Comparison of ENCODE assay signal across 20 mouse cellular contexts in genomic region chr16:94758606-94759005, GRCm38 (mm10).
DNase-seq lines count a peak whose midpoint lies in the region; TF ChIP-seq lines count a peak whose summit lies in the region.
"Had no signal": no experiment of that assay in that cellular context is flagged by ENCODE, and none has a peak within 500 bp of the region (broad histone marks: within the 10 kb centered on the region; RNA-seq: fewer than 3 reads in every experiment).

No protein-coding gene starts in this region.

- intact Hi-C loops in heart, postnatal 14 days (cut with DNase I): no loop called here

- H3K9ac ChIP-seq in ES-Bruce4 (ENCODE audit: low read depth, poor library complexity, severe bottlenecking): no peak overlapping the region
- H3K9ac ChIP-seq: embryonic facial prominence, embryonic 12.5 days; forebrain, embryonic 13.5 days; forebrain, embryonic 15.5 days; forebrain, postnatal 0 days had no signal

- no peak for TF ChIP-seq CTCF in ES-Bruce4 (IDR thresholded peaks at IDR 0.05; ENCODE audit: low read depth, low read length)

- DNase-seq in heart, embryonic 10.5 days (ENCODE audit: low spot score): no peak
- DNase-seq in heart, postnatal 14 days: no peak
- peak; percentile 45 for DNase-seq in R1 (ENCODE audit: low read depth, low spot score)
- DNase-seq in spleen, adult 12 weeks (ENCODE audit: low spot score): no peak
- no peak for DNase-seq in thymus, postnatal 0 days (ENCODE audit: low spot score)
- DNase-seq: adrenal gland, adult 2 months; adrenal gland, postnatal 10 days; adrenal gland, postnatal 25 days; B cell, adult 2 months; cerebellum, adult 11 months; cerebellum, adult 2 months; cerebellum, adult 9-10 months; cerebellum, postnatal 10 days; cerebellum, postnatal 25 days; forebrain, postnatal 0 days had no signal

- no peaks in the 10 kb centered on the region for H3K9me3 ChIP-seq in heart, embryonic 10.5 days
- no peaks in the 10 kb centered on the region for H3K9me3 ChIP-seq in ES-Bruce4 (replicated peaks; ENCODE audit: control insufficient read depth, insufficient read depth, low read length, poor library complexity, severe bottlenecking)
- H3K9me3 ChIP-seq: embryonic facial prominence, embryonic 10.5 days; embryonic facial prominence, embryonic 12.5 days; forebrain, embryonic 13.5 days; forebrain, embryonic 15.5 days had no signal

- H3K4me3 ChIP-seq in heart, embryonic 10.5 days: no peak overlapping the region
- H3K4me3 ChIP-seq in ES-Bruce4 (ENCODE audit: low read depth, low read length): no peak overlapping the region
- H3K4me3 ChIP-seq: embryonic facial prominence, embryonic 10.5 days; embryonic facial prominence, embryonic 12.5 days; forebrain, embryonic 13.5 days; forebrain, embryonic 15.5 days had no signal

- H3K27me3 ChIP-seq in heart, embryonic 10.5 days (ENCODE audit: insufficient read depth, poor library complexity, severe bottlenecking): no peaks in the 10 kb centered on the region
- no peaks in the 10 kb centered on the region for H3K27me3 ChIP-seq in ES-Bruce4 (ENCODE audit: control insufficient read depth, insufficient read depth, low read length, poor library complexity, severe bottlenecking)
- H3K27me3 ChIP-seq: embryonic facial prominence, embryonic 12.5 days; forebrain, embryonic 13.5 days; forebrain, embryonic 15.5 days had no signal

- no peak for TF ChIP-seq EP300 in ES-Bruce4 (IDR thresholded peaks at IDR 0.05; ENCODE audit: insufficient read depth, low read depth, low read length)

- no peaks in the 10 kb centered on the region for H3K36me3 ChIP-seq in heart, embryonic 10.5 days
- H3K36me3 ChIP-seq in ES-Bruce4 (ENCODE audit: control insufficient read depth, insufficient read depth, low read length, poor library complexity, severe bottlenecking): no peaks in the 10 kb centered on the region
- H3K36me3 ChIP-seq: embryonic facial prominence, embryonic 10.5 days; embryonic facial prominence, embryonic 12.5 days; forebrain, embryonic 15.5 days had no signal

- H3K4me1 ChIP-seq in heart, embryonic 10.5 days: peaks cover 21% of the 10 kb centered on the region; the same call in 1 of the 2 replicates
- H3K4me1 ChIP-seq in ES-Bruce4 (ENCODE audit: control insufficient read depth, insufficient read depth, low read length): peaks cover 5% of the 10 kb centered on the region
- H3K4me1 ChIP-seq: embryonic facial prominence, embryonic 12.5 days had no signal

- 33% methylated on average over 3 of the region's 3 CpGs for WGBS in heart, embryonic 10.5 days

- no peak for TF ChIP-seq POLR2A in ES-Bruce4 (IDR thresholded peaks at IDR 0.05; ENCODE audit: insufficient read depth, low read length)

- H3K27ac ChIP-seq in heart, embryonic 10.5 days: 0 out of 2 replicates have a peak overlapping the region, but pooled peaks have one; percentile 16
- H3K27ac ChIP-seq in ES-Bruce4 (ENCODE audit: insufficient read depth, low read length): peak overlapping the region; percentile 22; the same call in 1 of the 2 replicates
- H3K27ac ChIP-seq: embryonic facial prominence, embryonic 10.5 days; embryonic facial prominence, embryonic 12.5 days; forebrain, embryonic 13.5 days; forebrain, embryonic 15.5 days had no signal
